Mouse (Mus musculus) heart, postnatal 25 days (tissue): ENCODE measurements around the gene Tk1. TPM values are rescaled to one million over a fixed set of nuclear protein-coding genes. Genes with fewer than 3 reads are reported as not detected.

Experiments
- DNase-seq: peaks from one replicate; pipeline ENCODE4 v3.0.0; 2022; ENCODE audit warnings: low spot score
- intact Hi-C: fragments of 180-260 bp; cut with DNase I; formaldehyde crosslinking; loops from one replicate; pipeline ENCODE4 v1.15.1; 2025
- total RNA-seq, 2 experiments: library from RNA; stranded (reverse); gene quantifications; 2 replicates each; pipeline ENCODE4 v1.2.3; 2021

Gene Tk1
- total RNA-seq, 2 experiments from 2014 or later, result 2.3 to 3.2 TPM

GRCm38 (mm10) chr11:117778851-117779433, 47.0 kb downstream of the Tk1 start:
- no peak for DNase-seq
- intact Hi-C loops, result loop anchor here (2.0 kb wide), 1 partner anchor 46 kb away; the partner anchor contains the start of gene Afmid

DNA sequence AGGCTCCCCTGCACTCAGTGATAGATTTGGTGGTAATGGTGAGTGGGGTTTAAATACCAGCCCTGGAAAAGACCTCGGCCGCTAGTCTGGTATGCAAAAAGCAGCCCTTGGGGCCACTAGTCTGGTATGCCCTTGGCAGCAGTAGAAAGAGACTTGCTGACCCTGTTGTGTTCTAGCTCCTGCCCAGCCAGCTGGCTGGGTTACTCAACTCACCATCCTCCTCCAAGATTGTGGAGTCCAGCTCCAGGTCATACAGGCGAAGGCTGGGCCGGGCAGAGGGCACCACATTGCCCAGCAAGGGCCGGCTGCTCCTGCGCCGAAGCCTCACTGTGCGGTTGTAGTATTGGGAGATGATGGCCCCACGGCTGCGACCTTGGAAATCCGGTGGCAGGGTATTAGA, 47.9 kb downstream of the Tk1 start:
- no peak for DNase-seq
- intact Hi-C loops, result loop anchor here (2.0 kb wide), 1 partner anchor 47 kb away; the partner anchor contains the start of gene Afmid

- intact Hi-C loops, result no loop called here
- no peak for DNase-seq
These were observed 48.8 kb downstream of the Tk1 start for GRCm38 (mm10) chr11:117777111-117777510.

DNA sequence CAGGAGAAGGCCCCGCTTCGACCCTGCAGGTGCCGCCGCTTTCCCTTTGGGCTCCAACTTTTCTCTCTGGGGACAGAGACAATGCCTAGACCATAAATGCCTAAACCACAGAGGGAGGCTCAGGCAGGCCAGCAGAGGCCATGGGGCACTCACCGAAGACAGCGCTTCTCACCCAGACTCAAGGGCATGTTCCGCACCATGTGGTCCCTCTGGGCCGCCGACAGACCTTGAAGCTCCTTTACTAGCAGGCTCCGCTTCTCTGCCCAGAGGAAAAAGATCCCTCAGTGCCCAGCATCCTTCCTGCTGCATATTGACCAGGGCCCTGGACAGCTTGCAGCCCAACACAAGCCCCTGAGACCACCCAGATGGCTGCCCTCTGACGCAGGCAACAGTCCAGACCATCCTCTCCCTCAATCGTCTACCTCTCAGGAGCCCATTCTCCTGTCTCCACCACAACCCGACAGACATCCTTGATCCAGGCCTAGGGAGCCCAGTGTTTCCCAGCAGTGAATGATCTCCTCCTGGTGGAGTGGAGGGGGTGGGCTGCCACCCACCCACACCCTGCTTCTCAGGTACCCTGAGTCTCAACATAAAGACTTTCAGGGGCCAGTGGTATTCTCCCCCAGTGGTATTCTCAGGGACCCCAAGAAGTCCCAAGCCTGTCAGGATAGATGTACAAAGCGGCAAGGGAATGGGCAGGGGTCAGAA, 49.7 kb downstream of the Tk1 start:
- DNase-seq, result no peak
- intact Hi-C loops, result no loop called here

GRCm38 (mm10) chr11:117775540-117775939, 50.4 kb downstream of the Tk1 start:
- no peak for DNase-seq

GRCm38 (mm10) chr11:117774925-117775324, 51.0 kb downstream of the Tk1 start:
- DNase-seq, result no peak
- intact Hi-C loops, result no loop called here

More at GRCm38 (mm10) chr11:117775540-117775939, 50.4 kb downstream of the Tk1 start:
- intact Hi-C loops, result no loop called here

DNA sequence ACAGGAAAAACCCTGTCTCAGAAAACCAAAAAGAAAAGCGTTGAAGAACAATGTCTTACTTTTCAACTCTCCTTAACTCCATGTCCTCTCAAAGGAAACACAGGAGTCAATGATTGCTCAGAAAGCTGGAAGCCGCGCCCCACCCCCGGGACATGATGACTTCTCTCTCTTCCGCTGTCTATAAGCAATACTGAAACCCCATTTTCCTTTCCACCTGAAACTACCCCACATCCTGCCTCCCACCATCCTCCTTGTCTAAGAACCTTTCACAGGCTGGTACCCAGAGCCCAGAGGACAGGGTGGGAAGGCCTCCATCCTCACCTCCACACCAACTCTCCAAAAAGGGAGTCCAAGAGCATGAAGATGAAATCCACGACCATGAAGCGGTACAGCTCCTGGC, 53.5 kb downstream of the Tk1 start:
- no peak for DNase-seq
- intact Hi-C loops, result no loop called here

GRCm38 (mm10) chr11:117770407-117770806, 55.5 kb downstream of the Tk1 start:
- DNase-seq, result no peak
- intact Hi-C loops, result no loop called here

GRCm38 (mm10) chr11:117769683-117770047, 56.2 kb downstream of the Tk1 start:
- intact Hi-C loops, result no loop called here
- no peak for DNase-seq

- intact Hi-C loops, result no loop called here
- DNase-seq, result no peak
These were observed 56.9 kb downstream of the Tk1 start for GRCm38 (mm10) chr11:117768725-117769682.

GRCm38 (mm10) chr11:117766275-117766674, 59.6 kb downstream of the Tk1 start:
- DNase-seq, result no peak
- intact Hi-C loops, result no loop called here

Other genes with a start within 250 kb of the Tk1 start
- 10 to 100 TPM; 25.7 to 33.4 TPM for gene Tnrc6c, start 171.8 kb downstream of the Tk1 start, total RNA-seq
- gene Tmc8, start 44.0 kb downstream of the Tk1 start, total RNA-seq, result 1 to 10 TPM; 2.9 to 3.4 TPM
- 10 to 100 TPM; 14.4 to 18.8 TPM for gene Tmc6, start 43.9 kb downstream of the Tk1 start, total RNA-seq
- not detected for gene 6030468B19Rik, start 28.4 kb downstream of the Tk1 start, total RNA-seq
- 1 to 10 TPM in 1 of 2 experiments, under 1 TPM in 1; 0.36 to 1.2 TPM for gene Gm20708, start 16.4 kb downstream of the Tk1 start, total RNA-seq
- 100 to 1,000 TPM; 109 to 113 TPM for gene Syngr2, start 16.4 kb downstream of the Tk1 start, total RNA-seq
- gene Afmid, start 168 bp downstream of the Tk1 start, total RNA-seq, result 1 to 10 TPM; 4.3 to 5.6 TPM
- 1 to 10 TPM in 1 of 2 experiments, under 1 TPM in 1; 0.73 to 1.3 TPM for gene Birc5, start 23.2 kb upstream of the Tk1 start, total RNA-seq
- gene Tmem235, start 34.7 kb upstream of the Tk1 start, total RNA-seq, result not detected
- 1 to 10 TPM; 6.7 to 7.3 TPM for gene Tha1, start 47.4 kb upstream of the Tk1 start, total RNA-seq
- gene Socs3, start 144.0 kb upstream of the Tk1 start, total RNA-seq, result 1 to 10 TPM; 5.2 to 6.3 TPM
- gene Pgs1, start 160.2 kb upstream of the Tk1 start, total RNA-seq, result 10 to 100 TPM; 18.1 to 18.2 TPM